Mouse (Mus musculus) ES-E14 (cell line): ENCODE results near the gene Mrm3.

Experiments used
- CHD2 ChIP-seq: IDR thresholded peaks from 2 replicates; pipeline ENCODE4 v1.6.1; 2014; ENCODE audit warnings: mild to moderate bottlenecking, low read depth, low read length, inconsistent platforms
- MAFK ChIP-seq: IDR thresholded peaks from 2 replicates; pipeline ENCODE4 v1.6.1; 2014; ENCODE audit warnings: mild to moderate bottlenecking, low read depth, low read length, inconsistent platforms; ENCODE audit not compliant: insufficient read depth

- TF ChIP-seq MAFK (peak; percentile 82), CHD2 (no peak)
These were observed 2.9 kb downstream of the Mrm3 start for GRCm38 (mm10) chr11:76246439-76246838.
